Mouse (Mus musculus) right cerebral cortex, postnatal 4 days (tissue): ENCODE data around the gene Rorc.

Experiments used
- DNase-seq: peaks from one replicate; pipeline ENCODE4 v3.0.0-alpha.2; 2022

Rorc gene

GRCm38 (mm10) chr3:94377028-94377923 lies 4.7 kb downstream of the Rorc start:
- DNase-seq, result no peak

GRCm38 (mm10) chr3:94379831-94380510 lies 7.4 kb downstream of the Rorc start:
- no peak for DNase-seq

- DNase-seq, result no peak
Measured at GRCm38 (mm10) chr3:94382308-94382707, 9.7 kb downstream of the Rorc start.

- no peak for DNase-seq
Measured at GRCm38 (mm10) chr3:94383476-94383875, 10.9 kb downstream of the Rorc start.

- no peak for DNase-seq
Measured at GRCm38 (mm10) chr3:94386671-94387070, 14.1 kb downstream of the Rorc start.

GRCm38 (mm10) chr3:94387391-94387790 lies 14.8 kb downstream of the Rorc start:
- DNase-seq, result no peak

- DNase-seq, result no peak
Measured at GRCm38 (mm10) chr3:94388047-94388446, 15.5 kb downstream of the Rorc start.

GRCm38 (mm10) chr3:94389420-94389819 lies 16.8 kb downstream of the Rorc start:
- no peak for DNase-seq

GRCm38 (mm10) chr3:94391001-94391400 lies 18.4 kb downstream of the Rorc start:
- no peak for DNase-seq

GRCm38 (mm10) chr3:94392128-94392527 lies 19.5 kb downstream of the Rorc start:
- DNase-seq, result no peak

GRCm38 (mm10) chr3:94393049-94393448 lies 20.5 kb downstream of the Rorc start:
- no peak for DNase-seq

GRCm38 (mm10) chr3:94396336-94396735 lies 23.7 kb downstream of the Rorc start:
- no peak for DNase-seq

- DNase-seq, result no peak
Measured at GRCm38 (mm10) chr3:94396851-94397250, 24.3 kb downstream of the Rorc start.

GRCm38 (mm10) chr3:94398217-94398616 lies 25.6 kb downstream of the Rorc start, which contains the start of gene Lingo4:
Gene Lingo4, plus strand, starts transcription at chr3:94398517.
- no peak for DNase-seq

- DNase-seq, result peak; percentile 47
Measured at GRCm38 (mm10) chr3:94398943-94399481, 26.4 kb downstream of the Rorc start.

GRCm38 (mm10) chr3:94399663-94400310 lies 27.2 kb downstream of the Rorc start:
- no peak for DNase-seq

- DNase-seq, result no peak
Measured at GRCm38 (mm10) chr3:94402451-94402850, 29.9 kb downstream of the Rorc start.

GRCm38 (mm10) chr3:94404366-94405054 lies 31.9 kb downstream of the Rorc start:
- peak; percentile 11 for DNase-seq

GRCm38 (mm10) chr3:94405561-94405960 lies 33.0 kb downstream of the Rorc start:
- no peak for DNase-seq

GRCm38 (mm10) chr3:94412530-94412929 lies 39.9 kb downstream of the Rorc start:
- no peak for DNase-seq

- DNase-seq, result peak; percentile 95
Measured at GRCm38 (mm10) chr3:94413031-94413679, 40.6 kb downstream of the Rorc start, which contains the start of gene Tdrkh. Gene Tdrkh, plus strand, starts transcription at chr3:94413273.

GRCm38 (mm10) chr3:94430980-94431379 lies 58.4 kb downstream of the Rorc start:
- no peak for DNase-seq
